Mouse (Mus musculus) neutrophil, adult 59 days (primary cell): ENCODE results near the gene Pdzk1ip1. TPM values are rescaled to one million over a fixed set of nuclear protein-coding genes. Genes with fewer than 3 reads are reported as not detected.

Experiments used
- total RNA-seq, 2 experiments: library from RNA; stranded (reverse); gene quantifications; 1 replicate in 1 of 2; 2 replicates in 1 of 2; pipeline ENCODE4 v1.2.4; 2023

Pdzk1ip1 gene
- 1 to 10 TPM; 3.3 to 6.0 TPM for total RNA-seq

DNA sequence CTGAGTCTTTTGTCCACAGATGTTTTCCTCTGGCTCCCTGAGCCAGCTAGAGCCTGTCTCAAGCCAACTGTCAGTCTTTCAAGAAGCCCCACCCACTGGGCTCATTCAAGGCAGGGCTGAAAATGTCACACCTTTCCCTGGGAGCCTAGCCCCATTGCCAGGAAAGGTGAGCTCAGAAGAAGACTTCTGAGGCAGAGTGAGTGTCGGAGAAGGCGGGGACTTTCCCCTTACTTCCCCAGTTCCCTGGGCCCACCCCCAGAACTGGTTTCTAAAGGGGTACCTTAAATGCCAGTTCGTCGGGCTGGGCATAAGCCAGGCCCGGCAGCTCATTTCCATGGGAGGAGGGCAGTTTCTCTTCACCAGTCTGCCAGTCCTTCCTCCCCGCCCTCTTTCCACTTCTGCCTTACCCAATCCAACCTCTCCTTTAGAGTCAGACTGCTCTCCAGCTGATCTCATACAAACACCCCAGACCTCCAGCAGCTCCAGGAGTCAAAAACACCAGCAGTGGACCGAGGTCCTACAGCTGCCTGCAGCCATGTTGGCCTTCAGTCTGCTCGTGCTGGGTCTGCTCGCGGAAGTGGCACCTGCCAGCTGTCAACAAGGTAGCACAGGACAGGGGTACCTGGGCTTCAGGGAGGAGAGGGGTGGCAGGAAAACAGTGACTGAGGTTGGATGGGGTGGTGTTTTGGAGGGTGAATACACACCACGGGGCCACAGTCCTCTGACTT lies at the start of gene Pdzk1ip1:
Gene Pdzk1ip1, plus strand, starts transcription at position 98 of the 728 bp plus-strand sequence.

GRCm38 (mm10) chr4:115056371-115056920 lies 32.1 kb upstream of the Pdzk1ip1 start, which contains the start of gene Tal1:
Gene Tal1, plus strand, starts transcription at chr4:115056426.

GRCm38 (mm10) chr4:115133621-115134295 lies 45.2 kb downstream of the Pdzk1ip1 start, which contains the start of gene Cyp4x1:
Gene Cyp4x1, minus strand, starts transcription at chr4:115134281.

Other genes starting within 250 kb of the Pdzk1ip1 start
- under 1 TPM; 0.51 to 0.79 TPM for gene Foxd2, start 179.8 kb upstream of the Pdzk1ip1 start, total RNA-seq
- gene Foxe3, start 162.7 kb upstream of the Pdzk1ip1 start, total RNA-seq: not detected
- gene Cmpk1, start 101.5 kb upstream of the Pdzk1ip1 start, total RNA-seq: 10 to 100 TPM; 59.8 to 75.4 TPM
- 10 to 100 TPM; 18.4 to 19.5 TPM for gene Stil, start 88.5 kb upstream of the Pdzk1ip1 start, total RNA-seq
- 10 to 100 TPM in 1 of 2 experiments, 1 to 10 TPM in 1; 3.8 to 10.7 TPM for gene Tal1, start 32.3 kb upstream of the Pdzk1ip1 start, total RNA-seq
- not detected for gene Cyp4x1, start 45.6 kb downstream of the Pdzk1ip1 start, total RNA-seq
- not detected for gene Cyp4a29, start 153.4 kb downstream of the Pdzk1ip1 start, total RNA-seq
- gene Cyp4a12a, start 210.3 kb downstream of the Pdzk1ip1 start, total RNA-seq: not detected